Mouse (Mus musculus): ENCODE data around the gene Zscan4b.
"Not testable (repeated sequence)": the region's sequence is repeated elsewhere in the genome, so short reads cannot be mapped to it uniquely, and the experiment has no call there.

Zscan4b gene

GRCm38 (mm10) chr7:10904950-10905349, at the start of gene Zscan4b:
Gene Zscan4b (minus strand): TSS chr7:10905050.
- in situ Hi-C loops (cut with MseI, MboI) = not testable (repeated sequence)

Data from mouse trophoblast stem cell (cell line).